ENCODE assay signal across 17 mouse cellular contexts in genomic region chr9:30851841-30852240, GRCm38 (mm10).
"Had no signal": no experiment of that assay in that cellular context is flagged by ENCODE, and none has a peak within 500 bp of the region (broad histone marks: within the 10 kb centered on the region; RNA-seq: fewer than 3 reads in every experiment).

No protein-coding gene starts in this region.

- DNase-seq: lung, adult 2 months; lung, postnatal 14 days; lung, postnatal 36 days; right cerebral cortex, postnatal 14 days; thymus, adult 2 months; thymus, postnatal 25 days; thymus, postnatal 4 days had no signal

- H3K27ac ChIP-seq: lung, embryonic 15.5 days; macrophage; midbrain, embryonic 13.5 days; midbrain, embryonic 15.5 days; neural tube, embryonic 12.5 days; stomach, embryonic 15.5 days; stomach, postnatal 0 days had no signal

- H3K4me2 ChIP-seq: lung, embryonic 15.5 days; midbrain, embryonic 11.5 days; midbrain, embryonic 13.5 days; midbrain, embryonic 15.5 days; neural tube, embryonic 12.5 days; stomach, embryonic 15.5 days had no signal

- H3K4me3 ChIP-seq: lung, embryonic 15.5 days; megakaryocyte, embryonic 14.5 days; midbrain, embryonic 13.5 days; midbrain, embryonic 15.5 days; neural tube, embryonic 12.5 days; stomach, embryonic 15.5 days had no signal

- H3K4me1 ChIP-seq: lung, embryonic 15.5 days; megakaryocyte, embryonic 14.5 days; midbrain, embryonic 13.5 days; midbrain, embryonic 15.5 days; neural tube, embryonic 12.5 days had no signal

- H3K9ac ChIP-seq: lung, embryonic 15.5 days; midbrain, embryonic 13.5 days; midbrain, embryonic 15.5 days; neural tube, embryonic 12.5 days; stomach, embryonic 15.5 days had no signal

- H3K27me3 ChIP-seq: lung, embryonic 15.5 days; megakaryocyte, embryonic 14.5 days; midbrain, embryonic 13.5 days; midbrain, embryonic 15.5 days; neural tube, embryonic 12.5 days; stomach, embryonic 15.5 days had no signal

- ATAC-seq: lung, postnatal 0 days; midbrain, embryonic 13.5 days; midbrain, embryonic 15.5 days had no signal

- H3K9me3 ChIP-seq: lung, embryonic 15.5 days; megakaryocyte, embryonic 14.5 days; midbrain, embryonic 13.5 days; midbrain, embryonic 15.5 days; neural tube, embryonic 12.5 days; stomach, embryonic 15.5 days had no signal

- H3K36me3 ChIP-seq: lung, embryonic 15.5 days; midbrain, embryonic 13.5 days; midbrain, embryonic 15.5 days; neural tube, embryonic 12.5 days; stomach, embryonic 15.5 days had no signal
